In the genomic region with DNA sequence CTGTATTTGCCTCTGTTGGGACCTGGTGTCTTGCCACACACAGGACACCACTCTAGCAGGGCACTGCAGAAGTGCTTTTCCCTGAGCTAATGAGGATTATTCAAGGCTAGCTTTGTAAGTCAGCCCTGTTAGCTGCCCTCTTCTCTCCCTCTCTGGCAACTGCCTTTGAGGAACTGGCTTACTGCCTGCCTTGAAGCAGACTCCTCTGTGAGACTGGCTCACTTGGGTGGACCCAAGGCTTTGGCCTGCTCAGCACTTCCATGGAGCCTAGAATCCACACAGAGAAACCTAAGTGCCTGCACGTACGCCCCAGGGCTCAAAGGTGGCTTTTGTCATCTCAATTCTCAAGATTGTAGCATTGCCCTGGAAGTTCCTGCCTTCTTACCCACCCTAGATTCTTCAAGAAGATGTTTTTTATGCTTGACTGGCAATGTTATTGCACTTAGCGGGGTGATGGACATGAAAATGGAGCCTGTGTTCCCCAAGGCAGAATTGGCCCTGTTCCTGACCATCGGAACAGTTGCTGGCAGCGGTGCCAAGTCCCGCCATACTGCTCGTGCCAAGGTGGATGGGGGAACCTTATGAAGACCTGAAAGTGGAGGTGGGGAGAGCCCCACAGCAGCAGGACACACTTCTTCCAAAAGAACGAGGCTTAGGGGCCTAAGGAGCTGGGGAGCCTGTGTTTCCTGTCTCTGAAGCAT, we compare ENCODE assay signal across 17 mouse cellular contexts. TPM values are rescaled to one million over a fixed set of nuclear protein-coding genes. Genes with fewer than 3 reads are reported as not detected.
DNase-seq lines count a peak whose midpoint lies in the region; ATAC-seq lines count a peak whose summit lies in the region.
"Had no signal": no experiment of that assay in that cellular context is flagged by ENCODE, and none has a peak within 500 bp of the region (broad histone marks: within the 10 kb centered on the region; RNA-seq: fewer than 3 reads in every experiment).

No protein-coding gene starts in this region.

- H3K36me3 ChIP-seq in kidney, embryonic 16.5 days (ENCODE audit: insufficient read depth, low read length) = peaks cover 40% of the 10 kb centered on the region

- no peak overlapping the region for H3K9ac ChIP-seq in kidney, embryonic 16.5 days (replicated peaks; ENCODE audit: low read length)
- H3K9ac ChIP-seq: hindbrain, embryonic 13.5 days had no signal

- DNase-seq in cerebellum, postnatal 25 days = peak; percentile 47 to 54
- no peak for DNase-seq in cerebellum, adult 8-10 months
- DNase-seq in kidney, adult 18-20 months = peak; percentile 57
- peak; percentile 63 to 68 for DNase-seq in right cerebral cortex, postnatal 10 days (ENCODE audit: low spot score in 2 of 2)
- DNase-seq in right cerebral cortex, postnatal 14 days = no peak
- no peak for DNase-seq in adrenal gland, adult 8-10 months
- DNase-seq in lung, postnatal 25 days (ENCODE audit: low spot score) = no peak
- DNase-seq: cerebellum, adult 11 months; heart, adult 2 months; liver; lung, adult 2 months; midbrain, embryonic 14.5 days; right cerebral cortex, postnatal 25 days; thymus, postnatal 4 days had no signal

- no peaks in the 10 kb centered on the region for H3K9me3 ChIP-seq in kidney, embryonic 16.5 days (ENCODE audit: low read length)
- H3K9me3 ChIP-seq: hindbrain, embryonic 13.5 days had no signal

- no peaks in the 10 kb centered on the region for H3K27me3 ChIP-seq in kidney, embryonic 16.5 days (ENCODE audit: insufficient read depth, low read length)
- H3K27me3 ChIP-seq: hindbrain, embryonic 13.5 days had no signal

- no peak for ATAC-seq in kidney, embryonic 16.5 days (ENCODE audit: low FRiP score, low TSS enrichment)

- no peaks in the 10 kb centered on the region for H3K4me1 ChIP-seq in kidney, embryonic 16.5 days (ENCODE audit: insufficient read depth, low read length)
- H3K4me1 ChIP-seq: hindbrain, embryonic 13.5 days had no signal

- H3K4me2 ChIP-seq in kidney, embryonic 16.5 days (replicated peaks; ENCODE audit: low read depth, low read length) = no peak overlapping the region
- H3K4me2 ChIP-seq: hindbrain, embryonic 13.5 days had no signal

- WGBS in kidney, embryonic 16.5 days = 76% methylated on average over 8 of the region's 8 CpGs

- H3K27ac ChIP-seq in kidney, embryonic 16.5 days (ENCODE audit: low read length) = no peak overlapping the region
- H3K27ac ChIP-seq: heart, adult 2 months; hindbrain, embryonic 13.5 days had no signal

- H3K4me3 ChIP-seq in kidney, embryonic 16.5 days (ENCODE audit: low read length) = no peak overlapping the region
- H3K4me3 ChIP-seq: heart, adult 2 months; hindbrain, embryonic 13.5 days had no signal

RNA-seq across cellular contexts. Expression of gene Bhlha15, which starts 20.7 kb away (rescaled TPM):
- polyA plus RNA-seq in kidney, embryonic 16.5 days (2015; fragmentation: Nextera tagmentation; extraction: Ambion mirVana) = 0.55 and 0.74 TPM in 2 replicates
- total RNA-seq in adrenal gland, adult 8-10 months (2022) = 1 to 10 TPM in 3 of 4 experiments, under 1 TPM in 1; 0.61 to 3.0 (median 2.3) TPM
- total RNA-seq: gastrocnemius, adult 8-10 months; heart, adult 2 months had no signal
- polyA plus RNA-seq: midbrain, embryonic 14.5 days had no signal

RNA-seq across cellular contexts. Expression of gene Tecpr1, which starts 54.0 kb away (rescaled TPM):
- polyA plus RNA-seq in kidney, embryonic 16.5 days (2015; fragmentation: Nextera tagmentation; extraction: Ambion mirVana) = 24.3 and 26.0 TPM in 2 replicates
- 100 to 1,000 TPM; 113 to 201 (median 148) TPM for total RNA-seq in adrenal gland, adult 8-10 months (2022)

Comparison
In these comparisons a context has a peak if more than half of its experiments do, and no peak if none do; other contexts are left out.
1. DNase-seq: peak in cerebellum, postnatal 25 days (2 of 2), kidney, adult 18-20 months (single experiment) and right cerebral cortex, postnatal 10 days (2 of 2); none in cerebellum, adult 8-10 months (single experiment), right cerebral cortex, postnatal 14 days (single experiment), adrenal gland, adult 8-10 months (single experiment) and lung, postnatal 25 days (single experiment).